Mouse (Mus musculus): ENCODE results near the gene Dock8. TPM values are rescaled to one million over a fixed set of nuclear protein-coding genes. Genes with fewer than 3 reads are reported as not detected.

Gene Dock8
- polyA plus RNA-seq (2015; fragmentation: Nextera tagmentation; extraction: Ambion mirVana), result 5.0 and 5.4 TPM in 2 replicates

DNA sequence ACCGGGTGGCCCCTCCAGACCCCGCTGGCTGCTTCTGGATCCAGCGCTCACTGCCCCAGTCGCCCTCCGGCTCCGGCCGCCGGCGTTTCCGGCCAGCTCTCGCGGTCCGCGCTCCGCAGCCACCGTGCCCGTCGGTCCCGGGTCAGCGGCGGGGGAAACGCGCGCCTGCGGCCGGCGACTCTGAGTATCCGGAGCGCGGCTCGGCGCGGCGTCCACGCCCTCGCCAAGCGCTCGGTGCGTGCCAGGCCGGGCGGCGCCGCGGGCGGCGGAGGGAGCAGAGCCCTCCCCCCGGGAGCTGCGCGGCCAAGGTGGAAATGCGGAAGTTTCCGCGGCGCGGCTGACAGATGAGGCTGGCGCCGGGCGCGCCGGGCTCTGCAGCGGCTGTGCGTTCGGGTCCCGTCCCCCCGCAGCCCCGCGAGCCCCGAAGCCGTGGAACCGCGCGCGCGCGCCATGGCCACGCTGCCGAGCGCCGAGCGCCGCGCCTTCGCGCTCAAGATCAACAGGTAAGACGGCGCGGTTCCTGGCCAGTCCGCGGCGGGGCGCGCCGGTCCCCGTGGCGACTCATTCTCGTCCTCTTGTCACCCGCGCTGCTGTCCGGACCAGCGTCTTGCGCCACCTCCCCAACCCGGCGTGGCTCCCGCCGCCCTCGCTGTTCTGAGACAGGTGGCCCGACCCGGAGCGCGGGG is at the start of gene Dock8:
Gene Dock8 (plus strand): TSS at position 334 of the 686 bp plus-strand sequence.
- H3K4me2 ChIP-seq (ENCODE audit: low read depth, low read length), result peak within 1 kb of the TSS; percentile 93
- peak within 1 kb of the TSS; percentile 70 for H3K27ac ChIP-seq (ENCODE audit: low read length)
- peaks cover 8% of the 10 kb centered on the region; the same call in 1 of the 2 replicates for H3K4me1 ChIP-seq (ENCODE audit: control insufficient read depth, insufficient read depth, low read length)
- H3K36me3 ChIP-seq (ENCODE audit: control insufficient read depth, insufficient read depth, low read length), result no peaks in the 10 kb centered on the region
- H3K27me3 ChIP-seq (replicated peaks; ENCODE audit: control insufficient read depth, insufficient read depth, low read length), result peaks cover 12% of the 10 kb centered on the region; the same call in 1 of the 2 replicates
- peak within 1 kb of the TSS; percentile 73 for H3K4me3 ChIP-seq (ENCODE audit: low read length)
- H3K9me3 ChIP-seq (ENCODE audit: control insufficient read depth, low read length), result no peaks in the 10 kb centered on the region
- peak within 1 kb of the TSS; percentile 75 for H3K9ac ChIP-seq (ENCODE audit: low read depth, low read length)
- under 1% methylated on average over 102 of the region's 109 CpGs for WGBS
- peak; percentile 95 for ATAC-seq

DNA sequence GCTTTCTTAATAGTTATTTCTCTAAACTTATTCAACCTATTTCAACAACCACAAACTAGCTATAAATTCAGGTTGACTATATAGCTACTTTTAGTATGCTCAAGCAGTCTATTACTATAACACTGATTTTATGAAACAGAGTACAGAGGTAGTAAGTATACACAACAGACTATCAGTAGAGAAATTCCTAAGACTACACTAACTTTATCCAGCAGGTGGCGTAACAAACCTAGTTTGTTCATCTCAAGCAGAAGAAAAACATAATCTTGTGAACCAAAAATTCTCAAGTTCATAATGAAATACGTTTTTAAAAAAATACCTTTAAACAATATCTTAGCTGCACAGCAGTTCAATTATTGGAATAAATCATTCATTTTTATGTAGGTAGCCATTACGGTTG is 40.8 kb upstream of the Dock8 start:
- Histone ChIP-seq H3K4me1 (ENCODE audit: control insufficient read depth, insufficient read depth, low read length) (peaks cover 7% of the 10 kb centered on the region; the same call in 1 of the 2 replicates), H3K4me3 (ENCODE audit: low read length) (no peak overlapping the region), H3K9ac (ENCODE audit: low read depth, low read length) (no peak overlapping the region), H3K27ac (ENCODE audit: low read length) (no peak overlapping the region), H3K36me3 (ENCODE audit: control insufficient read depth, insufficient read depth, low read length) (peaks cover 5% of the 10 kb centered on the region; the same call in 1 of the 2 replicates), H3K9me3 (ENCODE audit: control insufficient read depth, low read length) (no peaks in the 10 kb centered on the region), H3K4me2 (ENCODE audit: low read depth, low read length) (no peak overlapping the region), H3K27me3 (replicated peaks; ENCODE audit: control insufficient read depth, insufficient read depth, low read length) (no peaks in the 10 kb centered on the region)
- WGBS, result 38% methylated on average over 3 of the region's 3 CpGs
- no peak for ATAC-seq

DNA sequence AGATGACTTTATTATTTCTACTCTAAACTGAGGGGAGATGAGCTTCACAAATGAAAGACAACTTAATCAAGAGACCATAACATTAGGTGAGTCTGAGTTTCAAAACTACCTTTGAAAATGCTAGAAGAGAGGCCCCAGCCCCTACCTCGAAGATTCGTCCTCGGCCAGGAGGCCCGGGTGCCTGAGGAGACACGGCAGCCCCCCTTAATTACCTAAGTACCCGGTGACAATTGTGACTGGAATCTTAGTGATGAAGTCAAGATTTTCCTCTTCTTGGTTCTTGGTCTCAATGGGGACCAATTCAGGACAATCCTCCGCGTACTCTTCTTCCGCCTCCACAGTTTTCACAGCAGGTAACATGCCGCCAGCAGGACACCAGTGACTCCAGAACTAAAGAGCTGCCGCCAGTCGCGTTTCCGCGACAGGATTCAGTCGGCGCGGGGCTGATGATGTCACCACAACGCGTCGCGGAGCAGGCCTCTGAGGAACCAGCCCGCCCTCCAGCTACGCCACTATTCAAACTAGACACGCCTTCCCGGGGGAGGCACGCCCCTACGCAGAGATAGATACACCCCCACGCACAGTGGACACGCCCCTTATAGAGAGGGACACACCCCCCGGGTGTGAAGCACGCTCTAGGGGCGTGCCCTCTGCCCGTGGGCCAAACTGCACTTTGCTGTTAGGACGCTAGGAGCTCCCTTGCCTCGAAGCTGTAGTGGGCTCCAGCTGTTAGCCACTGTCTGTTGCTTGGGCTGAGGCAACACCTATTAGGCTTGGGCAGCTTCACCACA is 38.0 kb upstream of the Dock8 start, which contains the start of gene Cbwd1:
Gene Cbwd1 (minus strand): TSS at position 439 of the 791 bp plus-strand sequence.
- H3K4me2 ChIP-seq (ENCODE audit: low read depth, low read length), result peak within 1 kb of the TSS; percentile 72
- WGBS, result under 1% methylated on average over 36 of the region's 36 CpGs
- H3K27me3 ChIP-seq (replicated peaks; ENCODE audit: control insufficient read depth, insufficient read depth, low read length), result no peaks in the 10 kb centered on the region
- peaks cover 9% of the 10 kb centered on the region; the same call in 1 of the 2 replicates for H3K4me1 ChIP-seq (ENCODE audit: control insufficient read depth, insufficient read depth, low read length)
- no peaks in the 10 kb centered on the region for H3K36me3 ChIP-seq (ENCODE audit: control insufficient read depth, insufficient read depth, low read length)
- peak within 1 kb of the TSS; percentile 38; the same call in 1 of the 2 replicates for H3K27ac ChIP-seq (ENCODE audit: low read length)
- peak within 1 kb of the TSS; percentile 80 for H3K9ac ChIP-seq (ENCODE audit: low read depth, low read length)
- peak within 1 kb of the TSS; percentile 82 for H3K4me3 ChIP-seq (ENCODE audit: low read length)
- H3K9me3 ChIP-seq (ENCODE audit: control insufficient read depth, low read length), result no peaks in the 10 kb centered on the region
- peak; percentile 99 for ATAC-seq

DNA sequence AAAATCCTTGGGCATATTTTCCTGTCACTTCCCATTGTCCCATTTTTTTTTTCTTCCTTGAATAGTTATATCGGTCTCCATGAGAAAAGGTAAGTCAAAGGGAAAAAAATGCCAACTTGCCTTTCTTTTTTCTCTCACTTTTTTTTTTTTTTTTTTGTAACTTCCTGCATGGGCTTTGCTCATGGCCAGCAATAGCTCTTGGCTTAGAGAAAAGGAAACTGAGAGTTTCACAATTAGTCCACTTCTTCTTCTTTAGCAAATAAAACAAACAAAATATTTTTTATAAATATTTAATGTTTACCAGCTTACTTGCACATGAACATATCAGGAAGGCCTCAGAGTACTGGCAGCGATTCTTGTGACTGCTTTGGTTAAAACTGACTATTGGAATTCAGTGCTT is 33.1 kb upstream of the Dock8 start:
- Histone ChIP-seq H3K36me3 (ENCODE audit: control insufficient read depth, insufficient read depth, low read length) (no peaks in the 10 kb centered on the region), H3K9ac (ENCODE audit: low read depth, low read length) (no peak overlapping the region), H3K27ac (ENCODE audit: low read length) (no peak overlapping the region), H3K4me2 (ENCODE audit: low read depth, low read length) (no peak overlapping the region), H3K4me3 (ENCODE audit: low read length) (no peak overlapping the region), H3K9me3 (ENCODE audit: control insufficient read depth, low read length) (no peaks in the 10 kb centered on the region), H3K4me1 (ENCODE audit: control insufficient read depth, insufficient read depth, low read length) (0 out of 2 replicates have a peak, but pooled peaks cover 2% of the 10 kb centered on the region), H3K27me3 (replicated peaks; ENCODE audit: control insufficient read depth, insufficient read depth, low read length) (no peaks in the 10 kb centered on the region)
- 85% methylated on average over 2 of the region's 2 CpGs for WGBS
- ATAC-seq, result no peak

- Histone ChIP-seq H3K4me3 (ENCODE audit: low read length) (no peak overlapping the region), H3K9me3 (ENCODE audit: control insufficient read depth, low read length) (no peaks in the 10 kb centered on the region), H3K27ac (ENCODE audit: low read length) (no peak overlapping the region), H3K4me1 (ENCODE audit: control insufficient read depth, insufficient read depth, low read length) (0 out of 2 replicates have a peak, but pooled peaks cover 2% of the 10 kb centered on the region), H3K27me3 (replicated peaks; ENCODE audit: control insufficient read depth, insufficient read depth, low read length) (no peaks in the 10 kb centered on the region), H3K9ac (ENCODE audit: low read depth, low read length) (no peak overlapping the region), H3K4me2 (ENCODE audit: low read depth, low read length) (no peak overlapping the region), H3K36me3 (ENCODE audit: control insufficient read depth, insufficient read depth, low read length) (no peaks in the 10 kb centered on the region)
- 79% methylated on average over 2 of the region's 2 CpGs for WGBS
- ATAC-seq, result no peak
Observed at GRCm38 (mm10) chr19:24966941-24967340, 32.4 kb upstream of the Dock8 start.

- no peak for ATAC-seq
- Histone ChIP-seq H3K36me3 (ENCODE audit: control insufficient read depth, insufficient read depth, low read length) (no peaks in the 10 kb centered on the region), H3K4me1 (ENCODE audit: control insufficient read depth, insufficient read depth, low read length) (0 out of 2 replicates have a peak, but pooled peaks cover 3% of the 10 kb centered on the region), H3K27ac (ENCODE audit: low read length) (no peak overlapping the region), H3K27me3 (replicated peaks; ENCODE audit: control insufficient read depth, insufficient read depth, low read length) (no peaks in the 10 kb centered on the region), H3K9me3 (ENCODE audit: control insufficient read depth, low read length) (no peaks in the 10 kb centered on the region), H3K4me2 (ENCODE audit: low read depth, low read length) (no peak overlapping the region), H3K9ac (ENCODE audit: low read depth, low read length) (no peak overlapping the region), H3K4me3 (ENCODE audit: low read length) (no peak overlapping the region)
- 83% methylated on average over 7 of the region's 7 CpGs for WGBS
Observed at GRCm38 (mm10) chr19:24971307-24971706, 28.0 kb upstream of the Dock8 start.

DNA sequence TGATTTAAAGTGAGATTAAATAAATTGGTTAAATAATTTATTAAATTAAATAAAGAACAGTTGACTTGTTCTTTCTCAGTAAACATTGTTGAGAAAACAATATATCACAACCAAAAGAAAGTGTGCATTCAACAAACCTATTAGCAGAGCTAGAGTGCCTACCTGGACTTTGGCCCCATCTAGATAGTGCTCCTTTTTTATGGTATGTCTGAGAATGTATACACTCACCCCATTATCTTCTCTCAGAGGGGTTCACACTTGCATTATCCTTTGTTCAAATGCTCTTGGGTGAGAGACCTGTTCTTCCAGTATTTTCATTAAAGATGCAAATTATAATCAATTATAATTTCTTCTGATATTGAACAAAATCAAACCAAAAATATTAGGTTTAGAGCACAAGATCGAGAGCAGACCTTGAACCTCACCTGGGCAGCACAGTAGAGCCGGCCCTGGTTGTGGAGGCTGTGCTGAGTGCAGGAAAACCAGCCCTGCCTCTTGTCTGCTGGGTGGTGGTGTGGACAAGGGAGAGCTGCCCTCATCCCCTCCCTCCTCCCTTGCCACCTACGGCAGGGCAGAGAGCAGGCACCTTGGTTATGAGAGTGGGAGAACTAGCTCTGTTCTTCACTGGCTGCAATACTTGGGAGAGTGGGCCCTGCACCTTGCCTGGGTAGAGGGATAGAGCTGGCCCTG is 26.5 kb upstream of the Dock8 start:
- Histone ChIP-seq H3K4me3 (ENCODE audit: low read length) (no peak overlapping the region), H3K27ac (ENCODE audit: low read length) (peak overlapping the region; percentile 91), H3K9me3 (ENCODE audit: control insufficient read depth, low read length) (no peaks in the 10 kb centered on the region), H3K4me1 (ENCODE audit: control insufficient read depth, insufficient read depth, low read length) (0 out of 2 replicates have a peak, but pooled peaks cover 3% of the 10 kb centered on the region), H3K27me3 (replicated peaks; ENCODE audit: control insufficient read depth, insufficient read depth, low read length) (no peaks in the 10 kb centered on the region), H3K9ac (ENCODE audit: low read depth, low read length) (no peak overlapping the region), H3K4me2 (ENCODE audit: low read depth, low read length) (no peak overlapping the region), H3K36me3 (ENCODE audit: control insufficient read depth, insufficient read depth, low read length) (no peaks in the 10 kb centered on the region)
- WGBS, result 54% methylated on average over 3 of the region's 3 CpGs
- ATAC-seq, result peak; percentile 91

DNA sequence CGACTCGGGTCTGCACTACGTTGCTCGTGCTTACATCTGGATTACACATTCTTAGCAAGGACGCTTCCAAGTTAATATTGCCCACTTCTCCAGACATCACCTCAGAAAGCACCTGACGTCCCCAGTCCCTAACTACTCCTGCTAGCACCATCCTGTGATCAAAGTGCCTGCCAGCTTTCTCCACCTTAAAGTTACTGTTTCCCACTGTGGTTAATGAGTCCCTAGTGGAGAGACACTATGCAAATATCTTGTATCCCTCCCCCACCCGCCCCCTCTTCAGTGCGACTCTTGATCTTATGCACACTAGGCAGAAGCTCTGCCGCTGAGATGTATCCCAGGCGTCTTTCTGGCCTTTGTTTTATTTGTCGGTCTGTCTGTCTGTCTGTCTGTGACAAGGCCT is 21.3 kb upstream of the Dock8 start:
- peaks cover 6% of the 10 kb centered on the region; the same call in 1 of the 2 replicates for H3K4me1 ChIP-seq (ENCODE audit: control insufficient read depth, insufficient read depth, low read length)
- no peaks in the 10 kb centered on the region for H3K27me3 ChIP-seq (replicated peaks; ENCODE audit: control insufficient read depth, insufficient read depth, low read length)
- ATAC-seq, result peak; percentile 39
- H3K27ac ChIP-seq (ENCODE audit: low read length), result no peak overlapping the region
- no peak overlapping the region for H3K4me2 ChIP-seq (ENCODE audit: low read depth, low read length)
- H3K36me3 ChIP-seq (ENCODE audit: control insufficient read depth, insufficient read depth, low read length), result no peaks in the 10 kb centered on the region
- H3K9ac ChIP-seq (ENCODE audit: low read depth, low read length), result no peak overlapping the region
- H3K9me3 ChIP-seq (ENCODE audit: control insufficient read depth, low read length), result no peaks in the 10 kb centered on the region
- H3K4me3 ChIP-seq (ENCODE audit: low read length), result no peak overlapping the region
- WGBS, result 47% methylated on average over 11 of the region's 11 CpGs
